Mouse (Mus musculus) heart, embryonic 11.5 days (tissue): ENCODE data around the gene Kif20b. TPM values are rescaled to one million over a fixed set of nuclear protein-coding genes. Genes with fewer than 3 reads are reported as not detected.
A peak's percentile ranks its signal among the peaks of the same experiment; 100 is the strongest.

Source experiments
- ATAC-seq: fragments of 200-750 bp; cut with Nextera tagmentation; replicated peaks from 2 replicates; pipeline ENCODE4 v1.8.0; 2017; ENCODE audit warnings: moderate library complexity; ENCODE audit not compliant: insufficient number of reproducible peaks, low FRiP score, low TSS enrichment
- H3K27ac ChIP-seq: fragments of 300-500 bp; sonication (generic); 2 replicates; pipeline ENCODE4 v1.5.1; 2014; ENCODE audit warnings: mild to moderate bottlenecking, low read depth, low read length
- H3K27me3 ChIP-seq: fragments of 300-500 bp; sonication (generic); 2 replicates; pipeline ENCODE4 v1.6.1; 2014; ENCODE audit warnings: mild to moderate bottlenecking, low read length, mixed read lengths; ENCODE audit not compliant: control insufficient read depth, insufficient read depth
- H3K36me3 ChIP-seq: fragments of 300-500 bp; sonication (generic); 2 replicates; pipeline ENCODE4 v1.6.1; 2014; ENCODE audit warnings: mild to moderate bottlenecking, low read length, moderate library complexity, mixed read lengths; ENCODE audit not compliant: control insufficient read depth, insufficient read depth
- H3K4me1 ChIP-seq: fragments of 300-500 bp; sonication (generic); 2 replicates; pipeline ENCODE4 v1.6.1; 2014; ENCODE audit warnings: low read length; ENCODE audit not compliant: control insufficient read depth, insufficient read depth
- H3K4me2 ChIP-seq: fragments of 300-500 bp; sonication (generic); 2 replicates; pipeline ENCODE4 v1.6.1; 2014; ENCODE audit warnings: mild to moderate bottlenecking, moderate library complexity
- H3K4me3 ChIP-seq: fragments of 300-500 bp; sonication (generic); 2 replicates; pipeline ENCODE4 v1.5.1; 2014; ENCODE audit warnings: low read depth, low read length
- H3K9ac ChIP-seq: fragments of 300-500 bp; sonication (generic); 2 replicates; pipeline ENCODE4 v1.6.1; 2014; ENCODE audit warnings: mild to moderate bottlenecking, low read depth, low read length, moderate library complexity
- H3K9me3 ChIP-seq: fragments of 300-500 bp; sonication (generic); replicated peaks from 2 replicates; pipeline ENCODE4 v1.6.1; 2016; ENCODE audit warnings: low read length; ENCODE audit not compliant: control insufficient read depth
- WGBS: fragments of 180-500 bp; shearing (Covaris S2); extraction: QIAGEN DNeasy Blood & Tissue Kit; methylation state at CpG from one replicate; pipeline ENCODE4 v1.1.7; 2014; ENCODE audit not compliant: insufficient replicate concordance; 5-methylcytosine and 5-hydroxymethylcytosine counted together
- polyA plus RNA-seq: library from polyadenylated mRNA; unstranded; fragments of >200 nt; fragmentation: Nextera tagmentation; extraction: Ambion mirVana; gene quantifications from 2 replicates; pipeline ENCODE4 v1.2.1, GENCODE M21; 2014

Kif20b gene
- polyA plus RNA-seq, 1 experiment from 2014 or later, result 47.3 TPM

DNA sequence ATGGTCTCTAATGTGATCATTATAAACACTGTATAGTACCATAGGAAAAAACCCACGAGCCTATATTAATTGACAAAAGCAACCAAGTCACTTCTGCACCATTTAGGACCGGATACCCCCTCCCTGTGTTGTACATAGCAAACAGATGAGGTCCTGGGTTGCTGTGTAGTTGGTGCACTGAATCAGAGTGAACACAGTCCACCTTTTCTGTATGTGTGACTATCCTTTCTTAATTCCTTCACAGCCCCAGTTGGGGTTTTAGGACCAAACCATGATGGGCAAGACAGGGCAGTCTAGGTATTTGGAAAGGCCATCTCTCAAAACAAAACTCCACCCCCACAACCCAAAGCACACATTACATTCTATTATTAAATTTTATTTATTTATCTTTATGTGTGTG, 20.4 kb upstream of the Kif20b start:
- 80% methylated on average over 2 of the region's 2 CpGs for WGBS

DNA sequence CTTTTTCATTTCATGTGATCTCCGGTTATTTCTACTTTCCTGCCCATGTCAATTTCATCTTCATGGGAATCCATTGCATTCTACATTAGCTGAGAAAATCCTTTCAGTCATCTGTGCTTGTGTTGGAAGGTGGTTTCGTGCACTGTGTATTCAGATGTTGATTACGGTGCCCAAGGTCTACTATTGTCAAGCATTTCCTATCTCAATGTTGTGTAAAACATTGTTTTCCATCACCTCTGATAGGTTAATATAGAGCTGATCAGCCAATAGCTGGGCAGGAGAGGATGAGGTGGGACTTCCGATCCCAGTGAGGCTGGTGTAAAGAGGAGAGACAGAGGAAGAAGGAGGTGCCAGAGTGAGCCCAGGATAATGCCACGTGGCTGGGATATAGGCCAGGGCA, 18.1 kb upstream of the Kif20b start:
- Histone ChIP-seq H3K4me1 (no peaks in the 10 kb centered on the region), H3K9ac (no peak overlapping the region), H3K9me3 (no peaks in the 10 kb centered on the region), H3K4me3 (no peak overlapping the region), H3K27ac (no peak overlapping the region), H3K27me3 (no peaks in the 10 kb centered on the region), H3K36me3 (no peaks in the 10 kb centered on the region), H3K4me2 (no peak overlapping the region)
- no peak for ATAC-seq
- 80% methylated on average over 5 of the region's 5 CpGs for whole genome bisulfite sequencing

More for the DNA sequence above, 20.4 kb upstream of the Kif20b start:
- Histone ChIP-seq H3K36me3 (no peaks in the 10 kb centered on the region), H3K4me1 (no peaks in the 10 kb centered on the region), H3K9me3 (no peaks in the 10 kb centered on the region), H3K9ac (no peak overlapping the region), H3K27ac (no peak overlapping the region), H3K27me3 (no peaks in the 10 kb centered on the region), H3K4me2 (no peak overlapping the region), H3K4me3 (no peak overlapping the region)
- ATAC-seq, result no peak

DNA sequence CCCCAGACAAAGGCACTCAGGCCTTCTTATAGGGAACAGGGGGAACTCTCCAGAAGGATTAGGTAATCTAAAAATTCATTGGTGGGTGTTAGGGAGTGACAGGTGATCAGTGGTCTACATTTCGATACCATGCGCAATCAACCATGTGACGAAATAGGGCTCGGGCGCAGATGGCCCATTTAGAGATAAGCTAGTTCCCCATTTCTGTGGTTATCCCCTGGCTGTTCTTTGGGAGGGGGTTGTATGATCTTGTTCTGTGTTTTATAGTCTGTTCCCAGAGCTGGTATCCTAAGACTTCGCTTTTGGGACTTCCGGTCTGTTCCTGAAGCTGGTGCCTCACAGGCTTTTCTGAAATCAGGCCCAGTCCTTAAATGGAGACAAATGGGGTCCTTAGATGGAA, 16.7 kb upstream of the Kif20b start:
- no peak overlapping the region for H3K9ac ChIP-seq
- H3K27me3 ChIP-seq, result no peaks in the 10 kb centered on the region
- H3K27ac ChIP-seq, result no peak overlapping the region
- H3K4me1 ChIP-seq, result no peaks in the 10 kb centered on the region
- no peak for ATAC-seq
- no peaks in the 10 kb centered on the region for H3K9me3 ChIP-seq
- no peak overlapping the region for H3K4me2 ChIP-seq
- no peak overlapping the region for H3K4me3 ChIP-seq
- H3K36me3 ChIP-seq, result no peaks in the 10 kb centered on the region
- 89% methylated on average over 7 of the region's 7 CpGs for WGBS

DNA sequence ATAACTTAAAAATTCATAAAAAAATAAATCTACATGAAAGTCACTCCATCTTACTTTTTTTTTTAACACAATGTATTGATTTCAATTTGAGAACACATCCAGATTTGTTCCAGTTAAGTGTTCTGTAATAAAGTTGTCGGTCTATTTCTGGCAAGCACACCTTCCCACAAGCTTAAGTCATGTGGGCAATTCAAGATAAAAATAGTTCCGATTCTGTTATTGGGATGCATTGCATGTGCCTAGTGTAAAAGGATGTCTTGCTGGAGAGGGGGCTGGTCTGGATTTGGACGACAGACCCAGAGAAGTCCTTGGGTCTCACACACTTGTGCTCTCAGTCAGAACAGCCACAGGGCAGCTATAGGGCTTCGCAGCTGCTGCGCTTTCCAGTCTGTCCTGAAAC, 15.4 kb upstream of the Kif20b start:
- Histone ChIP-seq H3K9me3 (no peaks in the 10 kb centered on the region), H3K4me3 (no peak overlapping the region), H3K4me2 (peak overlapping the region; percentile 6; the same call in 1 of the 2 replicates), H3K27me3 (no peaks in the 10 kb centered on the region), H3K27ac (no peak overlapping the region), H3K9ac (no peak overlapping the region), H3K4me1 (no peaks in the 10 kb centered on the region), H3K36me3 (no peaks in the 10 kb centered on the region)
- no peak for ATAC-seq
- whole genome bisulfite sequencing, result 63% methylated on average over 5 of the region's 5 CpGs

DNA sequence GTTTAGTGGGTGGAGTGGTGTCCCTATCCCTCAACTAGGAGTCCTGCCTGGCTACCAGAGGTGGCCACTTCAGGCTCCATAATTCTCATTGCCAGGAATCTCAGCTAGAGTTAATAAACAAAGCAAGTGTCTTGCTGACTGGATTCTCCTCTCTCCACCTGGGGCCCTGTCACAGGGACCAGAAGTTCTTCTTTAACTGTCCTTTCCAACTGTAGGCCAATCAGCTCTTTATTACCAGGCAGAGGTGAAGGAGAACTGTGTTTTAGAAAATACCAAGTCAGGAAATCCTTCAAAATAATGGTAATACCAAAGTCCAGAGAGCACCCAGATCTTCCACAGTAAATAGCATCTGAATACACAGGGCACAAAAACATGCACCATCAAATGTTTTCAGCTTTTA, 9.8 kb upstream of the Kif20b start:
- ATAC-seq, result no peak
- H3K36me3 ChIP-seq, result no peaks in the 10 kb centered on the region
- no peaks in the 10 kb centered on the region for H3K27me3 ChIP-seq

DNA sequence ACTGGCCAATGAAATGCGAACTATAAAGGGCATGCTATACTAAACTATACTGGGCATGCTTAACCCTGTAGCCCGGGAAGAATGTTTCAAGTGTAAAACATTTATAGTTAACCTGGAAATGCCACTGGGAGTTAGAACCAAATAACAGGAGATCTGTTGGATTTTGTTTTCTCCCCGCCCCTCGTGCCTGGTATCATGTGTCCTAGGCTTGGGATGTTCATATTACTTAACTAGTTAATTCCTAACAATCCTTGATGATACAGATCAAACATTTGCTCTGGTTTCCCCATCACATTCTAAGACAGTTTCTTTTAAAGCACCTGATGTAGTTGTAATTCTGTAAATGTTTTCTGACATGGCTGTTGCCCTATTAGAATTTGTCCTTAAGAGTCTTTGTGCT, 2.1 kb upstream of the Kif20b start:
- H3K27ac ChIP-seq, result no peak overlapping the region
- H3K27me3 ChIP-seq, result no peaks in the 10 kb centered on the region
- no peak overlapping the region for H3K9ac ChIP-seq
- no peak overlapping the region for H3K4me3 ChIP-seq
- no peaks in the 10 kb centered on the region for H3K4me1 ChIP-seq
- no peak overlapping the region for H3K4me2 ChIP-seq
- ATAC-seq, result no peak
- 87% methylated on average over 4 of the region's 4 CpGs for WGBS
- H3K36me3 ChIP-seq, result 0 out of 2 replicates have a peak, but pooled peaks cover 1% of the 10 kb centered on the region
- no peaks in the 10 kb centered on the region for H3K9me3 ChIP-seq

More for the DNA sequence above, 9.8 kb upstream of the Kif20b start:
- H3K9ac ChIP-seq, result no peak overlapping the region
- H3K4me3 ChIP-seq, result no peak overlapping the region
- H3K9me3 ChIP-seq, result no peaks in the 10 kb centered on the region
- no peak overlapping the region for H3K27ac ChIP-seq
- no peak overlapping the region for H3K4me2 ChIP-seq
- H3K4me1 ChIP-seq, result no peaks in the 10 kb centered on the region

DNA sequence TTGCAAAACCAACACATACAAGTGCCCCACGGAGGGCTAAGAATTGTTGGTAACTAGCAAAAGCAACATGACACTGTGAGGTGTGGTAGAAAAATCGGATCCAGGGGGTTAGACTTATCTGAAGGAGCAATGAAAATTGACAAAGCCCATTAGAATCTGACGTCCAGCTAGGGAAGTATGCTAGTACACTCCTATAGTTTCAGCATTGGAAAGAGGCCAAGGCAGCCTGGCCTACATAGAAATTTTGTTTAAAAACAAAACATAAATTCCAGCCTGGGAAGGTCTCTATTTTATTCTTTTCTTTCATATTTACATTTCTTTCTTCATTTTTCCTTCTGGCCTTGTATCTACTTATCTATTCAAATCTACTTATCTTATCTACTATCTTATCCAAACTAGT, 1.6 kb upstream of the Kif20b start:
- no peaks in the 10 kb centered on the region for H3K9me3 ChIP-seq
- no peaks in the 10 kb centered on the region for H3K27me3 ChIP-seq
- H3K36me3 ChIP-seq, result 0 out of 2 replicates have a peak, but pooled peaks cover 3% of the 10 kb centered on the region
- WGBS, result 69% methylated on average over 3 of the region's 3 CpGs
- H3K27ac ChIP-seq, result no peak overlapping the region
- H3K4me1 ChIP-seq, result no peaks in the 10 kb centered on the region
- no peak for ATAC-seq
- H3K4me3 ChIP-seq, result no peak overlapping the region
- H3K4me2 ChIP-seq, result no peak overlapping the region
- H3K9ac ChIP-seq, result no peak overlapping the region

DNA sequence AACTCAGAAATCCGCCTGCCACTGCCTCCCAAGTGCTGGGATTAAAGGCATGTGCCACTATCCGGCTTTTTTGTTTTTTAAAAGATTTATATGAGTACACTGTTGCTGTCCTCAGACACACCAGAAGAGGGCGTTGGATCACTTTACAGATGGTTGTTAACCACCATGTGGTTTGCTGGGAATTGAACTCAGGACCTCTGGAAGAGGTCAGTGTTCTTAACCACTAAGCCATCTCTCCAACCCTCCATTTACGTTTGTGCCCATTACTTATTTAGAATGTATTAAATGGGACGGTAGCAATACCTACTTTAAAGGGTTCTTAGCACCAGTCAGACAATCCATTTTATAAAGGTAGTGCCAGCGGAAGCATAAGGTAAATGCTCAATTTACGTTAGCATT, 909 bp upstream of the Kif20b start:
- Histone ChIP-seq H3K9ac (no peak overlapping the region), H3K4me1 (no peaks in the 10 kb centered on the region), H3K4me2 (peak overlapping the region; percentile 72), H3K4me3 (peak overlapping the region; percentile 81), H3K9me3 (no peaks in the 10 kb centered on the region), H3K36me3 (0 out of 2 replicates have a peak, but pooled peaks cover 3% of the 10 kb centered on the region), H3K27ac (peak overlapping the region; percentile 76; the same call in 1 of the 2 replicates), H3K27me3 (no peaks in the 10 kb centered on the region)
- 19% methylated on average over 7 of the region's 7 CpGs for WGBS
- no peak for ATAC-seq

DNA sequence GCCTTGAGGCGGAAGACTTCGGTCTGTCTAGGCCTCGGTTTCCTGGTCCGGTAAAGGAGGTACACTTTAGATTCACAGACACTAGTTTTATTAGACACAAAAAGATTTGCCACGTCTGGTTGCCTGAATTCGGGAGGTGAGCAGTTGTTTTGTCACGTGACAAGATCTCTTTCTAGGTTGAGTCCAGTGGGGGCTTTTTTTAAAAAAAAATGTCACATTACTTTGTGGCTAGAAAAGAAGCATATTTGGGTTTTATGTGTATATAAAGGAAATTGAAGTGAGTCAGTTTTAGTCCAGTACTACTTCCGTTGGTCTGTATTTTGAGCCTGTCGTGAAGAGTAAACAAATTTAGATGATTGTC, 422 bp downstream of the Kif20b start:
- ATAC-seq, result no peak
- H3K4me1 ChIP-seq, result no peaks in the 10 kb centered on the region
- WGBS, result under 1% methylated on average over 9 of the region's 9 CpGs
- peak overlapping the region; percentile 71; the same call in 1 of the 2 replicates for H3K27ac ChIP-seq
- no peaks in the 10 kb centered on the region for H3K27me3 ChIP-seq
- peak overlapping the region; percentile 81 for H3K4me3 ChIP-seq
- peak overlapping the region; percentile 74 for H3K9ac ChIP-seq
- no peaks in the 10 kb centered on the region for H3K9me3 ChIP-seq
- H3K36me3 ChIP-seq, result 0 out of 2 replicates have a peak, but pooled peaks cover 3% of the 10 kb centered on the region
- peak overlapping the region; percentile 72 for H3K4me2 ChIP-seq
